Mouse (Mus musculus): ENCODE measurements around the gene Spats2l. TPM values are rescaled to one million over a fixed set of nuclear protein-coding genes. Genes with fewer than 3 reads are reported as not detected.
A peak's percentile ranks its signal among the peaks of the same experiment; 100 is the strongest.

The Spats2l gene
- polyA plus RNA-seq, 1 experiment from 2014 or later, result 32.3 TPM

- Histone ChIP-seq H3K27ac (ENCODE audit: low read depth, low read length) (no peak overlapping the region), H3K4me1 (ENCODE audit: control insufficient read depth, insufficient read depth, low read length) (no peaks in the 10 kb centered on the region), H3K27me3 (ENCODE audit: control insufficient read depth, insufficient read depth, low read length) (no peaks in the 10 kb centered on the region), H3K4me2 (ENCODE audit: low read depth) (no peak overlapping the region), H3K36me3 (ENCODE audit: control insufficient read depth, insufficient read depth, low read length) (no peaks in the 10 kb centered on the region), H3K9ac (ENCODE audit: low read length) (no peak overlapping the region), H3K4me3 (ENCODE audit: low read depth, low read length) (no peak overlapping the region), H3K9me3 (ENCODE audit: control insufficient read depth, low read length) (no peaks in the 10 kb centered on the region)
- WGBS, result 82% methylated on average over 5 of the region's 5 CpGs
- ATAC-seq (ENCODE audit: insufficient read depth, low FRiP score, low TSS enrichment) (no peak), DNase-seq (ENCODE audit: low spot score) (no peak)
Measured at GRCm38 (mm10) chr1:57836686-57837317, 62.8 kb downstream of the Spats2l start.

- no peak overlapping the region for H3K4me2 ChIP-seq (ENCODE audit: low read depth)
- H3K27ac ChIP-seq (ENCODE audit: low read depth, low read length), result no peak overlapping the region
- no peaks in the 10 kb centered on the region for H3K36me3 ChIP-seq (ENCODE audit: control insufficient read depth, insufficient read depth, low read length)
- H3K9ac ChIP-seq (ENCODE audit: low read length), result no peak overlapping the region
- H3K4me3 ChIP-seq (ENCODE audit: low read depth, low read length), result no peak overlapping the region
- H3K4me1 ChIP-seq (ENCODE audit: control insufficient read depth, insufficient read depth, low read length), result no peaks in the 10 kb centered on the region
- H3K27me3 ChIP-seq (ENCODE audit: control insufficient read depth, insufficient read depth, low read length), result no peaks in the 10 kb centered on the region
- no peak for DNase-seq (ENCODE audit: low spot score)
- ATAC-seq (ENCODE audit: insufficient read depth, low FRiP score, low TSS enrichment), result no peak
- 85% methylated on average over 6 of the region's 6 CpGs for WGBS
- no peaks in the 10 kb centered on the region for H3K9me3 ChIP-seq (ENCODE audit: control insufficient read depth, low read length)
Measured at GRCm38 (mm10) chr1:57839863-57840262, 65.9 kb downstream of the Spats2l start.

- no peak overlapping the region for H3K4me3 ChIP-seq (ENCODE audit: low read depth, low read length)
- H3K9me3 ChIP-seq (ENCODE audit: control insufficient read depth, low read length), result no peaks in the 10 kb centered on the region
- H3K4me2 ChIP-seq (ENCODE audit: low read depth), result no peak overlapping the region
- H3K27ac ChIP-seq (ENCODE audit: low read depth, low read length), result no peak overlapping the region
- ATAC-seq (ENCODE audit: insufficient read depth, low FRiP score, low TSS enrichment), result no peak
- DNase-seq (ENCODE audit: low spot score), result no peak
- H3K9ac ChIP-seq (ENCODE audit: low read length), result no peak overlapping the region
- WGBS, result 88% methylated on average over 9 of the region's 9 CpGs
- no peaks in the 10 kb centered on the region for H3K36me3 ChIP-seq (ENCODE audit: control insufficient read depth, insufficient read depth, low read length)
- H3K4me1 ChIP-seq (ENCODE audit: control insufficient read depth, insufficient read depth, low read length), result peaks cover 17% of the 10 kb centered on the region; the same call in 1 of the 2 replicates
- H3K27me3 ChIP-seq (ENCODE audit: control insufficient read depth, insufficient read depth, low read length), result no peaks in the 10 kb centered on the region
Measured at GRCm38 (mm10) chr1:57845054-57845722, 71.2 kb downstream of the Spats2l start.

- DNase-seq (ENCODE audit: low spot score) (peak; percentile 37), ATAC-seq (ENCODE audit: insufficient read depth, low FRiP score, low TSS enrichment) (peak; percentile 67)
- Histone ChIP-seq H3K36me3 (ENCODE audit: control insufficient read depth, insufficient read depth, low read length) (no peaks in the 10 kb centered on the region), H3K27me3 (ENCODE audit: control insufficient read depth, insufficient read depth, low read length) (no peaks in the 10 kb centered on the region), H3K9ac (ENCODE audit: low read length) (no peak overlapping the region; the same call in 1 of the 2 replicates), H3K9me3 (ENCODE audit: control insufficient read depth, low read length) (no peaks in the 10 kb centered on the region), H3K4me2 (ENCODE audit: low read depth) (no peak overlapping the region), H3K4me3 (ENCODE audit: low read depth, low read length) (no peak overlapping the region), H3K27ac (ENCODE audit: low read depth, low read length) (no peak overlapping the region), H3K4me1 (ENCODE audit: control insufficient read depth, insufficient read depth, low read length) (peaks cover 17% of the 10 kb centered on the region; the same call in 1 of the 2 replicates)
- WGBS, result 54% methylated on average over 15 of the region's 15 CpGs
Measured at GRCm38 (mm10) chr1:57846856-57847698, 73.1 kb downstream of the Spats2l start.

GRCm38 (mm10) chr1:57849087-57849486, 75.1 kb downstream of the Spats2l start:
- H3K27ac ChIP-seq (ENCODE audit: low read depth, low read length), result no peak overlapping the region
- no peaks in the 10 kb centered on the region for H3K36me3 ChIP-seq (ENCODE audit: control insufficient read depth, insufficient read depth, low read length)
- peaks cover 17% of the 10 kb centered on the region; the same call in 1 of the 2 replicates for H3K4me1 ChIP-seq (ENCODE audit: control insufficient read depth, insufficient read depth, low read length)
- no peak overlapping the region for H3K4me3 ChIP-seq (ENCODE audit: low read depth, low read length)
- H3K9me3 ChIP-seq (ENCODE audit: control insufficient read depth, low read length), result no peaks in the 10 kb centered on the region
- 83% methylated on average over 4 of the region's 4 CpGs for WGBS
- ATAC-seq (ENCODE audit: insufficient read depth, low FRiP score, low TSS enrichment) (no peak), DNase-seq (ENCODE audit: low spot score) (no peak)
- H3K4me2 ChIP-seq (ENCODE audit: low read depth), result no peak overlapping the region
- H3K9ac ChIP-seq (ENCODE audit: low read length), result no peak overlapping the region
- H3K27me3 ChIP-seq (ENCODE audit: control insufficient read depth, insufficient read depth, low read length), result no peaks in the 10 kb centered on the region

DNA sequence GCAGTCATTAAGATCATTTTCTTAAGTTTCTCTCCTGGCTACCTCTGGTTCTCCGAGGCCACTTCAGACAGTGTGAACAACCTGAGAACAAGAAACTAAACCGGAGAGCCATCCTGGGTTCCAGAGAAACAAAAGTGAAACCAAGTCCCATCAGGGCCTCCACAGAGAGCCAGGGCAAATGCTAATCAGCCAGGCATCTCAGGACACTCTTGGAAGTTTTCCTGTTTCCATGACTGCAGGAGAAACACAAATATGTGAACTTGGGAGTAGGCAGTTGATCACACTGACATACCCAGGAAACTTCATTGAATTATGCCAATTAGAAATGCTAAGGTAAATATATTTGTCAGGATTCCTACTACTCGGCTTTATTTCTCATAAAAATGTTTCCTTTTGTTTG, 76.0 kb downstream of the Spats2l start:
- H3K4me1 ChIP-seq (ENCODE audit: control insufficient read depth, insufficient read depth, low read length), result peaks cover 17% of the 10 kb centered on the region; the same call in 1 of the 2 replicates
- no peaks in the 10 kb centered on the region for H3K36me3 ChIP-seq (ENCODE audit: control insufficient read depth, insufficient read depth, low read length)
- no peak overlapping the region for H3K4me2 ChIP-seq (ENCODE audit: low read depth)
- no peak overlapping the region for H3K9ac ChIP-seq (ENCODE audit: low read length)
- no peak overlapping the region for H3K4me3 ChIP-seq (ENCODE audit: low read depth, low read length)
- H3K9me3 ChIP-seq (ENCODE audit: control insufficient read depth, low read length), result no peaks in the 10 kb centered on the region
- H3K27ac ChIP-seq (ENCODE audit: low read depth, low read length), result no peak overlapping the region
- 65% methylated on average over 3 of the region's 3 CpGs for WGBS
- DNase-seq (ENCODE audit: low spot score), result no peak
- H3K27me3 ChIP-seq (ENCODE audit: control insufficient read depth, insufficient read depth, low read length), result no peaks in the 10 kb centered on the region
- no peak; the same call in 1 of the 2 replicates for ATAC-seq (ENCODE audit: insufficient read depth, low FRiP score, low TSS enrichment)

DNA sequence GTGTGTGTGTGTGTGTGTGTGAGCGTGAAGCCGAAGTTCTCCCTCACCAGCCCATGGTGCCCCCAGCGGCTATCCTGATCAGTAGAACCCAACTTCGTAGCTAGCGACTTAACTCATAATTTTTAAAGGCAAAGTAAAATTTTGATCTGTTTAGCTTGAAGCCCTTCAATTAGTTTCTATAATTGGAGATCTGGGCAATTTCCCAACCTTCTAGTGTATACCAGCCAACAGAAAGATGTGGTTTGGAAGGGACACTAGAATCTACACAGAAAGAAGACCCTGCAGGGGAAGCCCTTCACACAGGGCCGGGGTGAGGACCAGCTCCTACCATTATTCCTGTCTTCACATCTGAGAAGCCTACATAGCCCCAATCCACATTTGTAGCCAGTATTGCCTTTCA, 77.9 kb downstream of the Spats2l start:
- no peaks in the 10 kb centered on the region for H3K27me3 ChIP-seq (ENCODE audit: control insufficient read depth, insufficient read depth, low read length)
- no peak overlapping the region for H3K9ac ChIP-seq (ENCODE audit: low read length)
- ATAC-seq (ENCODE audit: insufficient read depth, low FRiP score, low TSS enrichment), result no peak
- DNase-seq (ENCODE audit: low spot score), result no peak
- H3K9me3 ChIP-seq (ENCODE audit: control insufficient read depth, low read length), result no peaks in the 10 kb centered on the region
- no peak overlapping the region for H3K4me2 ChIP-seq (ENCODE audit: low read depth)
- WGBS, result 93% methylated on average over 6 of the region's 6 CpGs
- H3K27ac ChIP-seq (ENCODE audit: low read depth, low read length), result no peak overlapping the region
- no peaks in the 10 kb centered on the region for H3K36me3 ChIP-seq (ENCODE audit: control insufficient read depth, insufficient read depth, low read length)
- peaks cover 11% of the 10 kb centered on the region; the same call in 1 of the 2 replicates for H3K4me1 ChIP-seq (ENCODE audit: control insufficient read depth, insufficient read depth, low read length)
- no peak overlapping the region for H3K4me3 ChIP-seq (ENCODE audit: low read depth, low read length)

DNA sequence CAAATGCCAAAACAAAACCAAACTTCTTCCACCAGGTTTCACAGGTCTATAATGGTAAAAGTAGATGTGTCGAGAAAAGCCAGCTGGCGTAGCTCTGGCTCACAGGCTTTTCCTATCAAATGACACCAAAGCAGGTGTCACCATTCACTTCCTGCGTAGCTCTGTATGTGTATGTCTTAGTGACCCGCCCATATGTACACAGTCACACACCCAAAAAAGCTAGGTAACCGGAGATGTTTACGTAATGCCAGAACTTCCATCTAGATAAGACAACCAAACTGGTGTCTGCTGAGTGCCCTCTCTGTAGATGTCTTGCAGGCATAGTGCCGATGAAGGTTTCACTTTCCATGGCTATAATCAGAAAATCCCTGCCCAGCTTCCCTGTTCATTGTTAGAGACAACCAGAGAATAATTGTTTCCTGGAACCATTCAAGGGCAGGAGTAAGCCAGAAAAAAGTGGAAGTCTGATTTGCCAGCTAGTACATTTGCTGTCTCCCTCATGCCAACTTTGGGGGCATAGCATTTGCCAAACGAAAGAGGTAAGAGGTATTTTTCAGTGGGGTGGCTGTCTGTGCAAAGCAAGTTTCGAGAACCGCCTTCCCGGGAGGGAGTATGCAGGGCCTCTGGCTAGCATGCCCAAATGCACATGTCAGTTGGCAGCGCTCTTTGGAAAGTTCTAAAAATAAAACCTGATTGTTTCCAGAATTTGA, 78.8 kb downstream of the Spats2l start:
- Histone ChIP-seq H3K27me3 (ENCODE audit: control insufficient read depth, insufficient read depth, low read length) (no peaks in the 10 kb centered on the region), H3K27ac (ENCODE audit: low read depth, low read length) (no peak overlapping the region), H3K4me3 (ENCODE audit: low read depth, low read length) (no peak overlapping the region), H3K9ac (ENCODE audit: low read length) (no peak overlapping the region), H3K4me1 (ENCODE audit: control insufficient read depth, insufficient read depth, low read length) (peaks cover 4% of the 10 kb centered on the region; the same call in 1 of the 2 replicates), H3K36me3 (ENCODE audit: control insufficient read depth, insufficient read depth, low read length) (no peaks in the 10 kb centered on the region), H3K9me3 (ENCODE audit: control insufficient read depth, low read length) (no peaks in the 10 kb centered on the region), H3K4me2 (ENCODE audit: low read depth) (no peak overlapping the region)
- ATAC-seq (ENCODE audit: insufficient read depth, low FRiP score, low TSS enrichment) (no peak), DNase-seq (ENCODE audit: low spot score) (no peak)
- WGBS, result 91% methylated on average over 12 of the region's 12 CpGs

Data from neural tube, embryonic 11.5 days (tissue).